Mouse (Mus musculus) hindbrain, embryonic 13.5 days (tissue): ENCODE results near the gene Cybc1. TPM values are rescaled to one million over a fixed set of nuclear protein-coding genes. Genes with fewer than 3 reads are reported as not detected.

Source experiments
- polyA plus RNA-seq: library from polyadenylated mRNA; unstranded; fragments of >200 nt; fragmentation: Nextera tagmentation; extraction: Ambion mirVana; gene quantifications from 2 replicates; pipeline ENCODE4 v1.2.1, GENCODE M21; 2015

Gene Cybc1
- polyA plus RNA-seq, 1 experiment from 2014 or later = 39.3 TPM

Other genes with a start within 250 kb of the Cybc1 start
- 147 and 148 TPM in 2 replicates for gene Csnk1d, start 238.0 kb downstream of the Cybc1 start, polyA plus RNA-seq
- gene Cd7, start 189.9 kb downstream of the Cybc1 start, polyA plus RNA-seq = not detected in 2 replicates
- not detected in 2 replicates for gene Sectm1b, start 165.8 kb downstream of the Cybc1 start, polyA plus RNA-seq
- gene Sectm1a, start 148.1 kb downstream of the Cybc1 start, polyA plus RNA-seq = not detected in 2 replicates
- gene Tex19.2, start 110.6 kb downstream of the Cybc1 start, polyA plus RNA-seq = not detected in 2 replicates
- gene Tex19.1, start 83.2 kb downstream of the Cybc1 start, polyA plus RNA-seq = not detected in 2 replicates
- 0.19 and 0.30 TPM in 2 replicates for gene Uts2r, start 69.1 kb downstream of the Cybc1 start, polyA plus RNA-seq
- 17.8 and 20.5 TPM in 2 replicates for gene Hexdc, start 24.9 kb downstream of the Cybc1 start, polyA plus RNA-seq
- gene Ogfod3, start 24.6 kb downstream of the Cybc1 start, polyA plus RNA-seq = 23.9 and 24.2 TPM in 2 replicates
- 94.8 and 95.5 TPM in 2 replicates for gene Narf, start 7.9 kb upstream of the Cybc1 start, polyA plus RNA-seq
- 12.1 and 12.2 TPM in 2 replicates for gene Foxk2, start 30.7 kb upstream of the Cybc1 start, polyA plus RNA-seq
- gene Wdr45b, start 125.1 kb upstream of the Cybc1 start, polyA plus RNA-seq = 82.1 and 84.7 TPM in 2 replicates
- 7.7 and 8.2 TPM in 2 replicates for gene Rab40b, start 158.9 kb upstream of the Cybc1 start, polyA plus RNA-seq
- gene Fn3krp, start 192.1 kb upstream of the Cybc1 start, polyA plus RNA-seq = 10.4 and 11.3 TPM in 2 replicates
- gene Fn3k, start 205.6 kb upstream of the Cybc1 start, polyA plus RNA-seq = 3.6 and 5.2 TPM in 2 replicates
- 58.8 and 59.0 TPM in 2 replicates for gene Tbcd, start 222.6 kb upstream of the Cybc1 start, polyA plus RNA-seq